Mouse (Mus musculus) adrenal gland, adult 18-20 months (tissue): ENCODE results near the gene Tapbp. TPM values are rescaled to one million over a fixed set of nuclear protein-coding genes. Genes with fewer than 3 reads are reported as not detected.

ENCODE experiments used
- DNase-seq, 2 experiments: peaks; one replicate each; pipeline ENCODE4 v3.0.0; 2021 to 2022; ENCODE audit warnings: low spot score in 2 of 2
- total RNA-seq, 2 experiments: library from RNA; stranded (reverse); gene quantifications; 1 replicate in 1 of 2; 2 replicates in 1 of 2; pipeline ENCODE4 v1.2.3; 2021

Gene Tapbp
- total RNA-seq, 2 experiments from 2014 or later, result 179 to 234 TPM

DNA sequence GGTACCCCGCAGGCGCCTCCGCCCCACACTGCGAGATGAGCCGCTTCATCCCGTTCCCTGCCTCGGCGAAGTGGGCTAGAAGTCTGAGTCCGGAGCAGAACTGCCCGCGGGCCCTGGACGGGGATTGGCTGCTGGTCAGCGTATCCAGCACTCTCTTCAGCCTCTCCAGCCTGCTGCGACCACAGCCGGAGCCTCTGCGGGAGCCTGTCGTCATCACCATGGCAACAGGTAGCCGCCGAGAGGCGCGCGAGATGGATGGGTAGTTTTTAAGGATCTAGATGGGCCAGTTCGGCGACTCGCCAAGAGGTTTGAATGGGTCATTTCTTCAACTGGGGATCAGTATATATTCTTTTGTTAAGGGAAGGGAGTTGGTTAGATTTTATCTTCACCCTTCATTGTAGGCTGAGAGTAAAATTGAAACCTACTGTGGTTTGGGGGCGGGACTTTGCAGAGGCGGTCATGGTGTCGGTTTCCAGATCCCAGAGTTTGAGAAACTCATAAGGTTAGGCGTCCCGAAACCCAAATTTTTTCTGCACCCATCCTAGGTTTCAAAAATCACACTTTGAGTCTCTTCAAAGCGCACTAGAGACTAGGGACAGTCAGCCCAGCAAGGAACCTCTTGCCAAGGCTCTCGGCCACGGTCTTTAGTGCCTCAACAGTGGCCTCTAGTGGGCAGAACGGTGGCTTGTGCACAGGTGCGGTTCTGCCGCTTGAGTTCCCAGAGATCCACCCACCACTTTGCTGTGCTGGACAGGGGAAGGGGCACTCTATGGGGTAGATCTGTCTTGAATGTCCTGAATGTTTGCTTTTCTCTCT is 4.8 kb downstream of the Tapbp start:
- peak; percentile 81 to 83 for DNase-seq

- no peak for DNase-seq
Observed at GRCm38 (mm10) chr17:33921361-33921760, 5.7 kb downstream of the Tapbp start.

- DNase-seq, result no peak
Observed at GRCm38 (mm10) chr17:33924577-33925283, 9.0 kb downstream of the Tapbp start.

- DNase-seq, result no peak
Observed at GRCm38 (mm10) chr17:33925406-33926116, 9.9 kb downstream of the Tapbp start.

GRCm38 (mm10) chr17:33926207-33926932 is 10.7 kb downstream of the Tapbp start:
- DNase-seq, result no peak

GRCm38 (mm10) chr17:33928251-33928947 is 12.7 kb downstream of the Tapbp start:
- no peak for DNase-seq

DNA sequence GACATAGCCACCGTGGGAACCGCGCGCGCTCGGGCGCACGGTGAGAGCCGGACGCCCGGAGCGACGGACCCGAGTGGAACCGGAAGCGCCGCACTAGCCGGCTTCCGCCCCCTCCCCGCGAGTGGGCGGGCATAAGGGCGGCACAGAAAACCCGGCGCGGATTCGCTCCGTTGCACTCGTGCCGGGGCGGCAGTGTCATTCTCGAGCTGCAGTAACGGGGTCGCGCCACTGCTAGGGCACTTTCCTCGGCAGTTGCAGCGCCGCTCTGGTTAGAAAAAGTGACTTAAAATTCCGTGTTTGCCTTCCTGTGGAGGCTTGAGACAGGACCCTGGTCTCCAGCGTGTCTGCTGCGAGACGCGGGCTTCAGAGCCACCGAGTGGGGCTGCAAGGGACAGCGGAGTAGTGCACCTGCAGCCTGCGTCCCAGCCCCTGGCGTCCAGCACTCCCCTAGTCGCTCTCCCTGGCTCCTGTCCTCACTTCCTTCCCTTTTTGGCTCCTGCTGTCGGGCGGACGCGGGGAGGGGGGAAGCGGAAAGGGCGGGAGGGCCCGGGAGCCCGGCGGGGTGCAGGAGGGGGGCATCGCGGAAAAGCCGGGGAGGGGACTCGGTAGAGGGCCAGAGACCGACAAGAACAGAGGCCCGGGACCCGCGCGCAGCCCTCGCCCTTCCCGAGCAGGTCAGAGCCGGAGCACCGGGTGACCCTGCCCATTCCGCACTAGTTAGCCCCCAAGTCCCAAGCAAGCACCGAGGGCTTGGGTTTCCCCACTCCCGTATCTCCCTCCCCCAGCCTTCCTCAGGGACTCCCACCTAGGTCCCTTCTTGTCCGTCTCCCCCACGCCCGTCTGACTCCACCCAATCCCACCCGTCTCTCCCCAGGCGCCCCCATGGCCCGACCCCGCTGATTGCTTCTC is 13.9 kb downstream of the Tapbp start, which contains the start of gene Rgl2:
TSS of gene Rgl2 (plus strand) at position 173 of the 909 bp plus-strand sequence.
- DNase-seq, result peak; percentile 95

DNA sequence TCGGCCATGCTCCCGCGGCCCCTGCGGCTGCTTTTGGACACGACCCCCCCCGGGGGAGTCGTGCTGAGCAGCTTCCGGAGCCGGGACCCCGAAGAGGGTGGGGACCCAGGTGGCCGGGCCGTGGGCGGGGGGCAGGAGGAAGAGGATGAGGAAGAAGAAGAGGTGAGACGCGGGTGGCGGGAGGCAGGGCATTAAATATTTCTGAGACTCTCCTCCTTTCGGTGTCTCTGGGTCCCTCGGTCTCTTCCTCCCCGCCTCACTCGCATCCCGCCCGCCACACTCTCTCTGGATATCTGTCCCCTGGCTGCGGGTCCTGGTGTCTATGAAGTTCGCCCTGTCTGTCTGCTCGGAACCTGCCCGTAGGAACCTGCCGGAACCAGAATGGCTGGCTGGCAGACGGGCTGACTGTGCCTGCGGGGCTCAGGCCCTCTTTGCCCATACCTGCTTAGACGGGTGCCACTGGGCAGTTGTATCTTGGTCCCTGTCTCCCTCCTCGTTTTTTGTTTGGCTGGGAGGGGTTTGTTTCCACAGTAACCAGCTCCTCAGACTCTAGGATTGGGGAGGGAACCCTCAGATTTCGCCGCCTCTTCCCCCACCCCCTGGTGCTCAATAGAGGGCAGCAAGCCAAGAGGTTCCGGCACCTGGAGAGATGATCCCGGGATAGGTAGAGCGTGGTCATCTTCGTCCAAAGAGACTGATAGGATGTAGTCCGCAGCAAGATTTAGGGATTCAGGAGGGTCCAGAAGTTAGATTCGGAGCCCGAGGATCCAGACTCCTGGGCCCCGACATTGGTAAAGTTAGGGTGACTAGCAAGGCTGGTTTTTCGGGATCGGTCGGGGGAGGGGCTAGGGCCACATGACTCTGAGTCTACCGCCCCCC is 14.8 kb downstream of the Tapbp start:
- peak; percentile 44 to 53 for DNase-seq

DNA sequence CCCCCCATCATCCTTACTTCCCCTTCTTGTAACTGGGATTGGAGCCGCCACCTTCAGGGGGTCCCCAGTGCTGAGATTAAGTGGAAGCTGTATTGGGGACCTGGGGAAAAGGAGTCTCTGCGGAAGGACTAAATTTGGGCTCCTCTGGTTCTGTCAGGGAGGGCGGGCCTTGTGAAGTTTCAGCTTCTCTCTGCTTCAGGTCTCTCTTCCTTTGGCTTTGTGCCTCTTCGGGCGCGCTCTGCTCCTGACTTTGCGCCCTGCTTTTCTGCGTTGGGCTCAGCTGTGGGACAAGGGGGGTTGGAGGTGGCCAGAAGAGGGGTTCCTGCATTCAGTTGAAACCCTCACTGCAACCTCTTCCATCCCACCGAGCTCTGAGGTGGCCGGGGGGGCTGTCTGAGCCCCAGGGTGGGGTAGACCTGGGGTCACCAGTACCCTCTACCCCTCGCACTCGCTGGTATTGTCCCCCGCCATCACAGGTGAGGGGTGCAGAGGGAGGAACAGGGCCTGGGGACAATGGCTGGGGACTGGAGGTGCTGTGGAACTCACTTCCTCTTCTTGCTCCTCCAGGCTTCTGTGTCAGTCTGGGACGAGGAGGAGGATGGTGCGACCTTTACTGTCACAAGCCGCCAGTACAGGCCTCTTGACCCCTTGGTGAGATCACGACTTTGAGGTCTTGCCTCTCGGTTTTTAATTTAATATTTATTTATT is 15.6 kb downstream of the Tapbp start:
- peak in 1 of 2 experiments; percentile 27 for DNase-seq

GRCm38 (mm10) chr17:33931947-33932346 is 16.2 kb downstream of the Tapbp start:
- DNase-seq, result peak in 1 of 2 experiments; percentile 24

DNA sequence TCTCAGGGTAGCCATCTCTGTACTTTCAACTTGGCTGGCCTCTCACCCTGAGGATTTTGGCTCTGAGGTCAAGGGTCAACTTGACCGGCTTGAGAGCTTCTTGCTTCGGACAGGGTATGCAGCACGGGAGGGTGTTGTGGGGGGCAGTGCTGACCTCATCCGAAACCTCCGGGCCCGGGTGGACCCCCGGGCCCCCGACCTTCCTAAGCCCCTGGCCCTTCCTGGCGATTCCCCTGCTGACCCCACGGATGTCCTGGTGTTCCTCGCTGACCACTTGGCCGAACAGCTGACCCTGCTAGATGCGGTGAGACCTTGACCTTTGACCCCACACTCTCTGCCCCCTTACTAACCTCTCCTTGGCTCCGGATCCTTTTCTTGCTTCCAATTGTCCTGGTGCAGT is 16.7 kb downstream of the Tapbp start:
- no peak for DNase-seq

GRCm38 (mm10) chr17:33932970-33933369 is 17.3 kb downstream of the Tapbp start:
- DNase-seq, result peak in 1 of 2 experiments; percentile 20

DNA sequence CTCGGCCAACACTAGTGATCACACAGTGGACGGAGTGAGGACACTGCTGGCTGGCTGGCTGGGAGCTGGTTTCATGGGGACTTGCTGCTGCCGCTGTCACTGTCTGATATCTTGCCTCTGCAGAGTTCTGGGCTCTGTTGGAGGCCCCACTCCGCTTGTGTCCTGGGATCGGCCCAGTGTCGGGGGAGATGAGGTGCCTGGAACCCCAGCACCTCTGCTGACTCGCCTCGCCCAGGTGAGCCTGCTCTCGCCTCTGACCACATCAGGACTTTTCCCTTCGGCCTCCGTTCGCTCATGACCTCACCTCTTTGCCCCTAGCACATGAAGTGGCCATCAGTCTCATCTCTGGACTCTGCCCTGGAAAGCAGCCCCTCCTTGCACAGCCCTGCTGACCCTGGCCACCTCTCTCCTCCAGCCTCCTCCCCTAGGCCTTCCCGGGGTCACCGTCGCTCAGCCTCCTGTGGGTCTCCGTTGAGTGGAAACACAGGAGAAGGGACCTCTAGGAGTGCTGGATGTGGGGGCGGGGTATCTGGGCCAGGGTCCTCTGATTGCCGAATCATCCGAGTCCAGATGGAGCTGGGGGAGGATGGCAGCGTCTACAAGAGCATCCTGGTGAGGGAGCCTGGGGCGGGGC is 19.8 kb downstream of the Tapbp start:
- peak in 1 of 2 experiments; percentile 21 for DNase-seq

DNA sequence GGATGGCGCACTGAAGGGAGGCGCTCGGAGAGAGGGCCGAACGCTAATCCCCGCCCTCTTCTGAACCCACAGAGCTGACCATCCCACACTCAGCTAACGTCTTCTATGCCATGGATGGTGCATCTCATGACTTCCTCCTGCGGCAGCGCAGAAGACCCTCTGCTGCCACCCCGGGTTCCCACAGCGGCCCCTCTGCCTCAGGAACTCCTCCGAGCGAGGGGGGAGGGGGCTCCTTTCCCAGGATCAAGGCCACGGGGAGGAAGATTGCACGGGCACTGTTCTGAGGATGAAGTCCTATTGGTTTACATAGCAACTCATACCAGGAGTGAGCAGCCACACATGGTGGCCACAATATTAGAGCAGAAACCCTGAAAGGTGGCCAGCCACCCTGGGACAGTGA is 21.3 kb downstream of the Tapbp start:
- DNase-seq, result no peak

DNA sequence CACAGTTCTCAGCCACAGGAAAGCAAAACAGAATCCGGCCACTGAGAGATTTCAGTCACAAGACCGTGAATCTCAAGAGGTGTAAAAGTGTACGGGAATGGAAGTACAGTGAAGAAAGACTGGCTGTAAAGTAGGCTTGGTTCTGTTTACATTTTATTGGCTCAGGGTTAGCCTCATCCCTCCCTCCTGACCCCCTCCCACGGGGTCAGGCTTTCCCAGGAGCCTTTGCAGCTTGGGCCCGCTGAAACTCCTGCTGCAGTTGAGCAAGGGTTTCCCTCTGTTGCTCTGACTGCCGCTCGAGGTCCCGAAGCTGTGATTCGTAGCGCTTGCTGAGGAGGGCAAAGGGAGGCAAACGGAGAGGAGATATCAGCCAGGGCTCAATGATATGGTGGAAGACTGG is 23.1 kb downstream of the Tapbp start:
- no peak for DNase-seq

DNA sequence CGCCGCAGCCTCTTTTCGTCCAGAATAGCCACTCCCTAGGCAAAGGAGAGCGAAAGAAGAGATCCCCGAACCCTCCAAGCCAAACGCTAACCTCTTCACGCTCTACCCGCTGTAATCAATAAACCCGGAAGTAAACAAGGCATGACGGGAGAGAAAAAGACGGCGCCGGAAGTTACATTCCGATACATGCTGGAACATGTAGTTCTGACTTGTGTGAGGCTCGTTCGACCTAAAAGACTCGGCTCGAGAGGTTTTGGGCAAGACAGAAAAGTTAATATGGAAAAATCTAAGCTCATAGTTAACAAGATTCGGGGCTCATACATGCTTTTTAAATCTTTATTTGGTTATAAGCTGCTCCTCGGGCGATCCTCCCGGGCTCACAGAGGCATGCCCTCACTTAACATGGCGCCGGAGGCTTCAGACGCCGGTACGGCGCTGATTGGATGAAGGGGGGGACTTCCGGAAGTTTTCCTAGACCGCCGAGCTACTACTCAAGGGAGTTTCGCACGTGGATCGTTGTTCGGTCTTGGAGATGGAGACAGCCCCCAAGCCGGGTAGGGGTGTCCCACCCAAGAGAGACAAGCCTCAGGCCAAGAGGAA is 24.6 kb downstream of the Tapbp start, which contains the start of the genes Pfdn6 and Wdr46:
TSS of gene Pfdn6 (minus strand) at position 138 of the 600 bp plus-strand sequence.
TSS of gene Wdr46 (plus strand) at position 455 of the 600 bp plus-strand sequence.
- DNase-seq, result peak; percentile 81 to 86
